Mouse (Mus musculus) urinary bladder, postnatal 36 days (tissue): ENCODE measurements around the gene Vcl.

Experiments used
- DNase-seq, 2 experiments: peaks; one replicate each; pipeline ENCODE4 v3.0.0; 2022; ENCODE audit warnings: low spot score in 2 of 2, mixed read lengths in 1 of 2

Vcl gene

DNA sequence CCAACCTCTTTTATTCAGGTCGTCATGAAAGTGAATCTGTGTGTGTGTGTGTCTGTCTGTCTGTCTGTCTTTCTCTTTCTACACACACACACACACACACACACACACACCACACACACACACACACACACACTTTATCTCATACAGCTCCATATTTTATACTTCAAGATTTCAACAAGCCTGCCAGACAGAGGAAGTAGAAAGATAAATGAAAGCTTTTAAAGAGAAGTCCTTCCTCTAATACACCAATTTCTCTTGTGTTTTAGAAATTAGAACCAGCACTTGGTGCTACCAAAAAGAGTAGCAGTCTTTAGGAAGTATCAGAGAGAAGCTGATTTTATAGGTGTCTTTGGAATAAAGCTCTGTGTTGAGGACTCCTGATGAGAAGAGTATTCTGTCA, 9.7 kb downstream of the Vcl start:
- DNase-seq: no peak

DNA sequence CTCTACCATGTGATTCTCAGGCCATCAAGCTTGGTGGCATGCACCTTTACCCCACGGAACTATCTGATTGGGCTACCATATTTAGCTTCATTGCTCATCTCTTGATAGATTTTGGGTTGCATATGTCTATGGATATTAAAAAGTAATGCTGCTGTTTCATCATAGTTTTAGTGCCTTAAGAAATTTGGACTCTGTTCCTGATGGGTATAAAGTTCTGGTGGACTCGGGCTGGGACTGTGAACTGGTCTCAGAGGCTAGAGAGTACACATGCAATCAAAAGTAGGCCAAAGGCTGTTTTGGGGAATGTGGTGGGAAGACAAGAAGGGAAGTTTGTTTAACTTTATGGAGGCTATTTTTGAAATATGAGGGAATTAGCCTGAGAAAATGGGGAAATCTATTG, 16.1 kb downstream of the Vcl start:
- no peak for DNase-seq

DNA sequence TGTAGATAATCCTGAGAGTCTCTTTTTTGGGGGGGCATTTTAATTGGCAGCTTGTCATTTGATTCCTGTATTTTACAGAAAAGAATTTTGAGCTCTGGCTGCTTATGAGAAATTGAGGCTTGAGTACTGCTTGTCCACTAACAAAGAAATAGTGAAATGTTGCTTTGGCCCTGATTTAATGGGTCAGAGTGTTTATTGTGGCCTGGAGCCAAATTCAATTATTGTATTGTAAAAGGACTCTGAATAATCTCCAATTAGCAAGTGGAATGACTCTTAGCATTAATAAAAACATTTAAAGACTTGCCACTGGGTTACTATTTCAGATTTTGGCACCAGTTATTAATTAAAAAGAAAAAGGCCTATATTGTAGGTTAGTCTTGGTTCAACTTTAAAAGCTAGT, 26.8 kb downstream of the Vcl start:
- no peak for DNase-seq

DNA sequence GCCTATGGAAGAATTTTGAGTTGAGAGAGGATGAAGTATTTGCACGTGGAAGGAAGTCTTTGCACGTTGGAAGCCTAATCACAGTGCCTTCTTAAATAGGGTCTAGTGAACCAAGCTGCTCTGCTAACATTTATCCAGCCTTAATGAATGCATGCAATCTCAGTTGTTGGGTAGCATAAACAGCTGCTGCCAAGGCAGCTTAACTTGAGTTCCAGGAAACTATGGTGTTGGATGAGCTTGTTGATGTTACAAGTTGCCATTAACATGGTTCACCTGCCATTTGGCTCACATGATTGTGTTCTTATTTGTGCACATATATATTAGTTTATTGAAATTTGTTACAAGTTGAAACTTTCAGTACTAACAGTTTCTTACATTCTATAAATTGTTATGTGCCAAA, 29.8 kb downstream of the Vcl start:
- DNase-seq: no peak

DNA sequence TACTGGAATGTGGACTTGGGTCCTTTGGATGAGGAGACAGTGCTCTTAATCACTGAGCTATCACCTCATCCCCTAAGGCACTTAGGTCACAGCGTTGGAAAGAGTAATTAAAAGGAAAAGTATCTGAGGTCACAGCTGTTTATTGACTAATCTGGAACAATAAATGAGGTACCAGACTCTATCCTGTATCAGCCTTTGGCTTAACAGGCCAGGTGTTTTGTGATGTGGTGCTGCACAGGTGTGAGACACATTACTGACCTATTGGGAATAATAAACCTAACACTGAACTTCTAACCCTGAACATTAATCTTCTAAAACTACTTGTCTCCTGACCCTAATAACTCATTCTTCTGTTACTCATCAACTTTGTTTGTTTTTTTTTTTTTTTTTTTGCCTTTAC, 33.3 kb downstream of the Vcl start:
- DNase-seq: no peak

DNA sequence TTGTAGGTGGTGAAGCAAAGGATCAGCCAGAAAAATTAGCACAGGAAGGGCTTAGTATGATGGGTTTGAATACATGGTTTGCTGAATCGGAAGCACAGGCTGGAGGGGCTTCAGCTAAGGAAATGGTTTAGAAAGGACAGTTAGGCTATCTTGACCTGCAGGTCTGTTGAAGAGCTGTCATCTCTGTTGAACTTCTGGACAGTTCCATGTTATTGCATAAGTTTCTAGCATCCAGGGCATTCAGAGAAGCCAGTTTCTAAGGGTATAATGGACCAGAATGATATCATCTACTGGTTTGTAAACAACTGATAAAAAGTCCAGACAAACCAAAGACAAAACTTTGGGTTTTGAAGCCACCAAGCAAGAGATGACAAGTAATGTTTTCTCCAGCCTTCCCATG, 33.7 kb downstream of the Vcl start:
- no peak for DNase-seq

DNA sequence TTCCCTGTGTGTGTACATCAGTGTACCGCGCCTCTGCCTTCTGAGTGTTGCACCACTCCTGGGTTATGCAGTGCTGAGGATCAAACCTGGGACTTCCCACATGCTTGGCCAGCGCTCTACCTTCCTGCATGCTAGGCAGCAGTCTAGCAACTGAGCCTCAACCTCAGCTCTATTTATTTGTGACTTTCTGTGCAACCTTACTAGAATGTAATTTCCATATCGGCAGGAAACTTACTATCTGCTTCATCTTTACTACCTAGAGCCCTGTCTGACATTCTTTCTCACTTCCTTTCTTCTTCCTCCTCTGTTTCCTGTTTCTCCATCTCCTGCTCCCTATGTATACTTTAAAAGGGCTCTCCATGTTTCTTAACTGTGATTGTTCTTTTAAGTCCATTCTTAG, 34.7 kb downstream of the Vcl start:
- no peak for DNase-seq

DNA sequence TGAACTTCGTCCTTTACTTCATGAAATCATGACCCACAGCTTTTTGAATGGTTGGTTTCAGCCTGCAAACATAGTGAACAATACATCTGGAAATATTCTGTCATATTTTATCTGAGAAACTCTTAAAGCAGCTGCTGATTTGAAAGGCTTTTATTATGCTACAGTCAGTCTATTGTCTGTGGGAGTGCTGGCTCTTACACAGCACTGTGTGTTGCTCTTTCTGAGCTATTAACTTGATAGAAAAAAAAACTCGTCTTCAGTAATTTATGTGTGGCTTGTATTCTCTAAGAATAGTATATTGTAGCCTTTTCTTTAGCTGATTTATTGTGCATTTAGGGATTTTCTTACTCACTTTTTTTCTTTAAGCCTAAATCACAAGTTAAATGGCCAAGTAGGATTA, 35.1 kb downstream of the Vcl start:
- no peak for DNase-seq

DNA sequence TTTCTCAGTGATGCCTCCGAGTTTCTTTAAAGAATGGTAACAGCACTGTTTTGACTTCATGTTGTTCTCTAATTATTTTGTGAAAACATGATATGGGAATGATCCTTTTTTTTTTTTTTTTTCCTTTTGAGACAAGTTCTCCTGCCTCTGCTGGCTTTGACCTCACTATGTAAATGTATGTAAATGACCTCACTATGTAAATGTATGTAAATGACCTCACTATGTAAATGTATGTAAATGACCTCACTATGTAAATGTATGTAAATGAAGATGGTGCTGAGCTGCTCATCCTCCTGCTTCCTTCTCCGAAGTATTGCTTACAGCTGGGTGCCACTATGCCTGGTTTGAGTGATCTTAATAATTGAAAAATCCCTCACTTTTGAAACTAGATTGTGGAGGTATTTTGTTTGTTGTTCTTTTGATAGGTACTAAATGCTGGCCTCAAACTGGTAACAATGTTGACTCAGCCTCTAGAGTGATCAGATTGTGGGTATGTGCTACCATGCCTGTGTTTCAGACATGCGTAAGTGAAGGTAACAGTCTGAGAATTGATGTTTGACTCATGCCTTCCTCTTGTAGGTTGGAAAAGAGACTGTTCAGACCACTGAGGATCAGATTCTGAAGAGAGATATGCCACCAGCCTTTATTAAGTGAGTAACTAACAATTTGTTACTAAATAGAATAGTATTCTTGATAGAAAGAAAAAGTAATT, 37.9 kb downstream of the Vcl start:
- DNase-seq: no peak

DNA sequence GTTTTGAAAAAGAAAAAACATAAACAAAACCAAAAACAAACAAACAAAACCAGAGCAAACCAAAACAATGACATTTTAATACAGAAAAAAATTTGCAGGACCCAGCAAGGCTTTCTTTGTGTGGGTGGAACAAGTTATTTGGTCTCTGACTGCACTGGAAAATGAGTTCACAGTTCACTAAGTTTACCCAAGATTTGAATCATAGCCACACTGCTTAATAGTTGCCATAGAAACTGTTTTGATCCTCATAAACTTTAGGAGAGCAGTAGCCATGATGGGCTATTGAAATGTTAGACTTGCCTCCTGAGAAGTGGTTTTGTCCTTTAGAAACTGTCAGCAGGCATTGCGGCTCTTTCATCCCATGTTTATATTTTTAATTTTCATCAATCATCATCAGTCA, 39.9 kb downstream of the Vcl start:
- DNase-seq: no peak

DNA sequence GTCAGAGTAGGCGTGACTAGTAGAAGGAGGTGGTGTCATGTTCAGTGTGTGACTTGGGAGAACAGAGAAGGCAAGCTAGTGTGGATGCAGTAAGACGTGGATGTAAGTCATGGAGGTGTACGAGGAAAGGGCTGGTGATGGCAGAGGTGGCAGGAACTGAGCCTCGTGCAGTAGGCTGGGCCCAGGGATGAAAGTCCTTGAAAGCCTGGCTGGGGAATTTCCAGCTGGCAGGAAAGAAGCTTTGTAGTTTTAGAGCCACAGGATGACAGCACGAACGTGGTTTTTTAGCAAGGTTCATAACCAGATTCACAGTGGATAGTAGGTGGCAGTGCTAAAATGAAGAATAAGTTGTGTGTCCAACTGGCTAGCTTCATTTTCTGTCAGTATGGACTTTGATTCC, 41.2 kb downstream of the Vcl start:
- DNase-seq: no peak

DNA sequence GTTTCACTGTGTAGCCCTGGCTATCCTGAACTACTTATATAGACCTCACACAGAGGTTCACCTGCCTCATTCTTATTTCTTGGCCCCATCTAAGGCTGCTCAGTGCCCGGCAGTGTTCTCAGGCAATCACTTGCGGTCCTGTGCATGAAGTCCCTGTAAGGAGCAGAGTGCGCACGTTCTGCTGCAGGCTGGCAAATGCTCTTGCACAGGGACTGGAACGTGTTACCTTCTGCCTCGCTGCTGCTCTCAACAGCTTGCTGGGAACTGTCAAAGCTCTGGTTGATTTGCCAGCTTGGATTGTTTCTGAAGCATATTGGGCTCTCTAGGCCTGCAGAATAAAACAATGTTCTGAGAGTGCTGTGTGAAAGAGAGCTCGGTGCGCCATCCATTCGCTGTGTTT, 41.7 kb downstream of the Vcl start:
- no peak for DNase-seq

DNA sequence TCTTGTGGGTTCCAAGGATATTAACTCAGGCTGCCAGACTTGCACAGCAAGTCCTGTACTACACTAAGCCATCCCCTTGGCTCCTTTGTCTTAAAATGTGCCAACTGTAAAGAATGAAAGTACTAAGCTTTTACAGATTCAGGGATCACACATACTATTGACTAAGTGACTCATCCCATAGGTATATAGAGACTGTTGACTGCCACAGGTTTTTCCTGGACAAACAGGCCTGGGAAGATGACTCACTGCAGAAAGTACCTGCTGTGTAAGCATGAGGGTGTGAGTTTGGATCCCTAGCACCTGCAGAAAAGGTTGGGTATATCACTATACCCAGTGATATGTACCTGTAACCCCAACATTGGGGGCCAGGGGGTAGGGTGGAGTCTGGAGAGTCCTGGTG, 44.6 kb downstream of the Vcl start:
- DNase-seq: peak; percentile 27 to 43

DNA sequence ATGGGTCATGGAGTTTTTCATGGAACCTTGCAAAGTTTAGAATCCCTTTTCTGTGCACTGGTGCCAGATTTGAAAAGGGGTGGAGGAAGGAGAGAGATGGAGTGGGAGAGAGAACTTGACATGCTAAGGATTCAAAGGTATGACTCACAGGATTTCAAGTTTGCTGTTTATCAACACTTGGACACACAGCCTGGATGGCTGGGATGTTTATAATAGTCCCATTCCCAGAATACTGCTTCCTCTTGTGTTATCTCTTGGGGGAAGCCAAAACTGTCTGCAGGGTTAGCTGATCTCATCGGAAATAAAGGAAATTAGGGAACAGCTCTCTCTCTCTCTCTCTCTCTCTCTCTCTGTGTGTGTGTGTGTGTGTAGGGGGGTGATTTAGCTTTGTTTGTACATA, 47.5 kb downstream of the Vcl start:
- DNase-seq: no peak

DNA sequence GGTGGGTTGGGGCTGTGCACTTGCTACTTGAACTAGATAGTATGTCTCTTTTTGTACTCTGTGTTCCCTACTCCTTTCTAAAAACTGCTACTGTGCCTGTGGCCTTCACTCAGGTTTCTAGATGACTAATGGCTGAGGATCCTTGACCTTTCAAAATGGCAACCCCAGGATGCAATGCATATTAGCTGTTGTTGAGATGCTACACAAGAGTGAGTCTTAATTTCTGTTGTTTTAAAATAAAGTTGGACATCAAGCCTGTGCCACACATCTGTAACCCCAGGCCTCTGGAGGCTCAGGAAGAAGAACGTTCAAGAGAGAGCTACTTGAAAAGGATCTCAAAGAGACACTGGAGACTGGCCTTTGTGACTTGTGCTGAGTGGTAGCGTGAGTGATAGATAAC, 48.5 kb downstream of the Vcl start:
- no peak for DNase-seq

DNA sequence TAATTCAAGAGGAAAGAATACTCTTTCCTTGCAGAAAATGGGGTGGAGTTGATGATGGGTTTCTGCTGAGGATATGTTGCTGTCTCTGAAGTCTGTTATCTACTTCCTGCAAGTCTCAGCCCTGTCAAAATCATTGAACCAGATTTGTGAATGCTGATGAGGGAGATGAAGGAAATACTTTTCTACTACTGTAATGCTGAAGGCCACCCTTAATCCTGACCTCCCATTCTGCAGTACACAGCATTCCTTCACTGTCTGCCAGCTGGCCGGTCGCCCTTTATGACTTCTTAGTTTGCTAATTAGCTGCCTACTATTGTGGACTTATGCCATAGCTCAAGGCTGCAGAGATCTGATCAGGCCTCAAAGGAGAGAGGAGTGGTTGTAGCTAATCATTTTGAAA, 54.6 kb downstream of the Vcl start:
- peak; percentile 4 to 31 for DNase-seq

DNA sequence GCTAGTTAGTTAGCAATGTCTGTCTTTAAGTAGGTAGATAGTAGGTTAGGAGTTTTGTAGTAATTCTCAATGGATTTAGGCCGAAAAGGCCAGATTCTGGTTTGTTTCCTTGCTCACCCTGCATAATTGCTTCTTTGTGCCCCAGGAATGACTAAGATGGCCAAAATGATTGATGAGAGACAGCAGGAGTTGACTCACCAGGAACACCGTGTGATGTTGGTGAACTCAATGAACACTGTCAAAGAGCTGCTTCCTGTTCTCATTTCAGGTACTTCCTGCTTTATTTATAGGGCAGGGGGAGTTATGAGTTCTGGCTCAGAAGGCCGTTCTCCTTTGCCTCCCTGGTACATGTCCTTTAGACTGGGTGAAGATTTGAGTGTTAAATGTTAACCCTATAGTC, 56.3 kb downstream of the Vcl start:
- no peak for DNase-seq

DNA sequence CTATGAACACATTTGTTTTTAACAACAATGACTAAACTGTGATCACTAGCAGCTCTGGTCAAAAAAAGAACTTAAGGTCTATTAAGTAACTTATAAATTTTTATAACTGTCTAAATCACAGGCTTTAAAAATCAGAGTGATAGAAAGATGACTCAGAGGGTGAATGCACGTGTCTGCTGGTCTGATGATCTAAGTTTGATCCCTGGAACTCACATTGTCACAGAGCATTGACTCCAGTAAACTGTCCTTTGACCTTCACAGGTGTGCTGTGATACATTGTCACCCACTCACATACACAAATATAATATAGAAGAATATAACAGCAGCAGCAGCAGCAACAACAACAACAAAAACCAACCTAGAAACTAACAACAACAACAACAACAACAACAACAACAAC, 62.3 kb downstream of the Vcl start:
- DNase-seq: no peak

DNA sequence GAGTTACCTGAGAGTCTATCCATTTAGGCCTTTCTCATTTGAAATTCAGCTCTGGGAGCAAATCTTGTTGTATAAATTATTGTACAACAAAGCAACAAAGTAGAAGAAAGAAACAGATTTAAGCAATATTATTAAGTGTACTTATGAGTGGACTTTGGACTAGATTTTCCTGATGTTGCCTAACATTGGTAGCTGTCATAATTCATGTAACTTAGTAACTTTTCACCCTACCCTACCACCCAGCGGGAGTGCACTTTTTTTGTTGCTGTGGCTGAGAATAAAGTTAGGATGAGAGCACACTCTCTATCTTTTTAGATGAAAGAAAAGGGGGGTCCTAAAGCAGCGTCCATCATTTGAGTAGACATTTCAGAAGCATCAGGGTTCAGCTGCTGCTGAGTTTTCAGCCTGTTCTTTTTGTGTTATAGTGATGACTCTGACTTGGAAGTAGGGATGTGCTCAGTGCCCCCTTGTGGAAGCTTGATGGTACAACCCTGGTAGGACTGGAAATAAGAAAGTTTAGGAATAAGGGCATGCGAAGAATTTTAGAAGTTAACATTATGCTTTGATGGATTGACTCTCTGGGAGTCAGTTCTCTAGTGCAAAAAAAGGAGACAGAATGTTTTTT, 64.0 kb downstream of the Vcl start:
- DNase-seq: peak; percentile 16 to 32

DNA sequence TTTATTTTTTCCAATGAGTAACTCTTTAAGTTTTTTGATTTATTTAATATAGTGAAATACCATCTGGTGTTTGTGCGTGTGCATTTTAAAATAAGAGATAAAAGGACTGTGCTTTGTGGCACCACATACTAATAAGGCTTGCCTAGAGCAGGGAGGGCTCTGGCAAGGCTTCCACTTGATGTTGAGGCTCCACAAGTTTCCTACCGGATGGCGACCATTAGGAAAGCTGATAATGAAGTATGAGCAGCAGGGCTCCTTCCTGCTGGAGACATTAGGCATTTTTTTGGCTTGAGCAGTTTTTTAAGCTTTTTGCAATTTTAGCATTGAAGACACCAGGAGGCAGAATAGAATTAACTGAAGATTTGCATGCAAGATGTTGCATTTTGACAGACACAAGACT, 65.3 kb downstream of the Vcl start:
- DNase-seq: no peak

DNA sequence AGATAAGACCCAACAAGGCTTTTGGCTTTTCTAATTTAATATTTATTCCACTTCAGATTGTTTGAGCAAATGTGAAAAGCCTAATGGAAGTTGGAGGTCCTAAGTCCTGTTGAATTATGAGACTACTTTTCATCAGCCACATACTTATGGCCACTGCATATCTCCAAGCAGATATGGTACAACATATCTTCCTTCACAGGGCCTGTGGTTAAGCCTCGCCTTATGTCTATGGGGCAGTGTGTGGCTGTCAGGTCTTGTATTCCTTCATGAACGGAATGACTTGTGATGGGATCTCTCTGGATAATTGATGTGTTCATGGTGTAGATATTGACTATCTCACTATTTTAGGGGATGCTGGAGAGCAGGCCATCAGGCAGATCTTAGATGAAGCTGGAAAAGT, 66.3 kb downstream of the Vcl start:
- DNase-seq: no peak

DNA sequence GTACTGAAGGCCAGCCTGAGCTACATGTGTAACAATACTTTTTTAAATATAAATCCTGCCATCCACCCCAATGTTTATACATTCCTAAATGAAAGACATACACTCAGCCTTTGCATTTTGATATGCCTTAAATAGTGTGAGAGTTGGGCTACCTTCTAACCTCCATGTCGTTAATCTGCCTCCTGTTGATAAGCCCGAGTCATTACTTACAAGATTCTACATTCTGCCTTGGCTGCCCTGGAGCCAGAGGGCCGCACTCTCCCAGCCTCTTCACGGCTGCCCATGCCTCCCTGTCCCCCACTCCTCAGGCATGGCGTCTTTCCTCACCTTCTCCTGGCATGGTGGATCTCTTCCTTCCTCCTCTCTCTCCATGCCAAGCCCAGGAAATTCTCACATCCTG, 67.2 kb downstream of the Vcl start:
- DNase-seq: no peak

DNA sequence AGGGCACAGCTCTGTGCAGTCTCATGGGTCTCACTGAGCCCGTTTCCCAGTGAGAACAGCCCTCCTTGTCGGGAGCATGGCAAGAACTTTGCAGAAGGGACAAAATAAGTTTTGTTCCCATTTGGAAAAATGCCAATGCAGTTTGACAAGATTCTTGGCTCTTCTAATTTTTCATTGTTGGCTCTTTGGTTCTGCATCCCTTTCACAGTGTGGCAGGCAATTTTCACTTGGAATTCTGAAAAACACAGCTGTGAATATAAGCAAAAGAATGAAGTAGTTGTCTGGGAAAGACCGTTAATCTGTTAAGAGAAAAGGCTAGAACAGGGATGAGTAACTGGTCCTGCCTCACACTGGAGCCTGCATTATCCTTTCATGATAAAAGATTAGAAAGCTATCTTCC, 68.3 kb downstream of the Vcl start:
- DNase-seq: no peak

DNA sequence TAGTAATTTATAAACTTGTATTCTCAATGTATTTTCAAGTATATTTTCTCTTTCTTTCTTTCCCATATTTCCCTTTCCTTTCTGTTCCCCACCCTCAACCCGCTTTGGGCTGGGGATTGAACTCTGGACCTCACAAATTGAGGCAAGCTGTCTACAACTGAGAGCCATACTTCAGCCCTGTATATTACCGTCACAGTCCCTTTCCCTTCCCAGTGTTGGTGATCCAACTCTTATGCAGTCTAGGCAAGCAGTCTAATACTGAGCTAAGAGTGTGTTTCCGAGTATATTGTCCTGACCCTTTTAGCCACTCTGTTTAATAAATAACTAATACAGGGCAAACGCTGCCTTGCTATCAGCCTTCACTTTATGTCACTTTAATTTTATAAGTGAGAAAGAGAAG, 70.4 kb downstream of the Vcl start:
- no peak for DNase-seq
